Mouse (Mus musculus) neural tube, embryonic 12.5 days (tissue): ENCODE results near the gene Nek9. TPM values are rescaled to one million over a fixed set of nuclear protein-coding genes. Genes with fewer than 3 reads are reported as not detected.

Experiments
- ATAC-seq: fragments of 200-750 bp; cut with Nextera tagmentation; 2 replicates; pipeline ENCODE4 v1.8.0; 2017; ENCODE audit warnings: low read depth, mild to moderate bottlenecking, moderate TSS enrichment, moderate library complexity; ENCODE audit not compliant: low FRiP score
- H3K27ac ChIP-seq: fragments of 300-500 bp; sonication (generic); 2 replicates; pipeline ENCODE4 v1.5.1; 2016
- H3K27me3 ChIP-seq: fragments of 300-500 bp; sonication (generic); replicated peaks from 2 replicates; pipeline ENCODE4 v1.6.1; 2016; ENCODE audit warnings: mild to moderate bottlenecking
- H3K36me3 ChIP-seq: fragments of 300-500 bp; sonication (generic); 2 replicates; pipeline ENCODE4 v1.6.1; 2016; ENCODE audit warnings: mild to moderate bottlenecking
- H3K4me1 ChIP-seq: fragments of 300-500 bp; sonication (generic); 2 replicates; pipeline ENCODE4 v1.6.1; 2016
- H3K4me2 ChIP-seq: fragments of 300-500 bp; sonication (generic); replicated peaks from 2 replicates; pipeline ENCODE4 v1.6.1; 2016; ENCODE audit warnings: mild to moderate bottlenecking
- H3K4me3 ChIP-seq: fragments of 300-500 bp; sonication (generic); 2 replicates; pipeline ENCODE4 v1.5.1; 2016
- H3K9ac ChIP-seq: fragments of 300-500 bp; sonication (generic); 2 replicates; pipeline ENCODE4 v1.6.1; 2016; ENCODE audit warnings: mild to moderate bottlenecking
- H3K9me3 ChIP-seq: fragments of 300-500 bp; sonication (generic); 2 replicates; pipeline ENCODE4 v1.6.1; 2016; ENCODE audit warnings: mild to moderate bottlenecking
- WGBS: fragments of 180-500 bp; shearing (Covaris S2); methylation state at CpG from one replicate; pipeline ENCODE4 v1.1.7; 2016; 5-methylcytosine and 5-hydroxymethylcytosine counted together
- polyA plus RNA-seq: library from polyadenylated mRNA; unstranded; fragments of >200 nt; fragmentation: Nextera tagmentation; extraction: Ambion mirVana; gene quantifications from 2 replicates; pipeline ENCODE4 v1.2.1, GENCODE M21; 2016

Nek9 gene
- polyA plus RNA-seq, 1 experiment from 2014 or later: 23.7 TPM

GRCm38 (mm10) chr12:85342310-85342709 lies 3.1 kb upstream of the Nek9 start:
- H3K4me1 ChIP-seq: peaks cover 13% of the 10 kb centered on the region
- WGBS: 74% methylated on average over 4 of the region's 4 CpGs
- ATAC-seq: no peak

GRCm38 (mm10) chr12:85341131-85341530 lies 2.0 kb upstream of the Nek9 start:
- Histone ChIP-seq H3K36me3 (peaks cover 19% of the 10 kb centered on the region), H3K27me3 (no peaks in the 10 kb centered on the region), H3K4me3 (no peak overlapping the region), H3K4me1 (peaks cover 13% of the 10 kb centered on the region), H3K9ac (no peak overlapping the region), H3K4me2 (no peak overlapping the region), H3K9me3 (no peaks in the 10 kb centered on the region), H3K27ac (no peak overlapping the region)
- 54% methylated on average over 1 of the region's 1 CpGs for WGBS
- no peak for ATAC-seq

More at GRCm38 (mm10) chr12:85342310-85342709, 3.1 kb upstream of the Nek9 start:
- no peak overlapping the region for H3K4me2 ChIP-seq
- no peak overlapping the region for H3K4me3 ChIP-seq
- no peak overlapping the region for H3K27ac ChIP-seq
- peaks cover 16% of the 10 kb centered on the region for H3K36me3 ChIP-seq
- no peaks in the 10 kb centered on the region for H3K9me3 ChIP-seq
- no peak overlapping the region for H3K9ac ChIP-seq
- H3K27me3 ChIP-seq: no peaks in the 10 kb centered on the region

- peak overlapping the region; percentile 78 for H3K4me2 ChIP-seq
- H3K4me3 ChIP-seq: no peak overlapping the region
- H3K4me1 ChIP-seq: peaks cover 13% of the 10 kb centered on the region
- no peak overlapping the region for H3K27ac ChIP-seq
- no peak for ATAC-seq
- H3K36me3 ChIP-seq: peaks cover 21% of the 10 kb centered on the region
- 46% methylated on average over 4 of the region's 4 CpGs for WGBS
- no peaks in the 10 kb centered on the region for H3K27me3 ChIP-seq
- H3K9ac ChIP-seq: no peak overlapping the region
- H3K9me3 ChIP-seq: no peaks in the 10 kb centered on the region
Observed at GRCm38 (mm10) chr12:85339947-85340346, 785 bp upstream of the Nek9 start.

- no peaks in the 10 kb centered on the region for H3K9me3 ChIP-seq
- no peaks in the 10 kb centered on the region for H3K27me3 ChIP-seq
- peak overlapping the region; percentile 95 for H3K9ac ChIP-seq
- H3K27ac ChIP-seq: peak overlapping the region; percentile 64; the same call in 1 of the 2 replicates
- H3K4me3 ChIP-seq: peak overlapping the region; percentile 98
- WGBS: under 1% methylated on average over 36 of the region's 42 CpGs
- ATAC-seq: peak; percentile 74
- H3K4me2 ChIP-seq: peak overlapping the region; percentile 78
- H3K4me1 ChIP-seq: peaks cover 13% of the 10 kb centered on the region
- peaks cover 23% of the 10 kb centered on the region; the same call in 1 of the 2 replicates for H3K36me3 ChIP-seq
Observed at GRCm38 (mm10) chr12:85338815-85339214, 347 bp downstream of the Nek9 start.

GRCm38 (mm10) chr12:85337567-85338311 lies 1.4 kb downstream of the Nek9 start:
- peak overlapping the region; percentile 98 for H3K4me3 ChIP-seq
- no peaks in the 10 kb centered on the region for H3K9me3 ChIP-seq
- WGBS: 90% methylated on average over 6 of the region's 6 CpGs
- H3K27me3 ChIP-seq: no peaks in the 10 kb centered on the region
- H3K27ac ChIP-seq: no peak overlapping the region
- no peak for ATAC-seq
- peak overlapping the region; percentile 78 for H3K4me2 ChIP-seq
- peaks cover 13% of the 10 kb centered on the region for H3K4me1 ChIP-seq
- H3K36me3 ChIP-seq: peaks cover 25% of the 10 kb centered on the region
- H3K9ac ChIP-seq: peak overlapping the region; percentile 95; the same call in 1 of the 2 replicates

GRCm38 (mm10) chr12:85330153-85330552 lies 9.0 kb downstream of the Nek9 start:
- Histone ChIP-seq H3K4me1 (no peaks in the 10 kb centered on the region), H3K36me3 (peaks cover 73% of the 10 kb centered on the region), H3K9ac (no peak overlapping the region), H3K4me2 (no peak overlapping the region), H3K27me3 (no peaks in the 10 kb centered on the region), H3K4me3 (no peak overlapping the region), H3K27ac (no peak overlapping the region), H3K9me3 (no peaks in the 10 kb centered on the region)
- no peak for ATAC-seq
- WGBS: 95% methylated on average over 7 of the region's 7 CpGs

GRCm38 (mm10) chr12:85308651-85309050 lies 30.5 kb downstream of the Nek9 start:
- Histone ChIP-seq H3K27me3 (no peaks in the 10 kb centered on the region), H3K27ac (no peak overlapping the region), H3K9ac (no peak overlapping the region), H3K4me3 (no peak overlapping the region), H3K4me1 (no peaks in the 10 kb centered on the region), H3K9me3 (no peaks in the 10 kb centered on the region), H3K4me2 (no peak overlapping the region), H3K36me3 (peaks cover 90% of the 10 kb centered on the region)
- WGBS: 93% methylated on average over 3 of the region's 3 CpGs
- ATAC-seq: no peak

GRCm38 (mm10) chr12:85305247-85305892 lies 33.8 kb downstream of the Nek9 start:
- Histone ChIP-seq H3K9me3 (no peaks in the 10 kb centered on the region), H3K27ac (no peak overlapping the region), H3K4me3 (no peak overlapping the region), H3K9ac (no peak overlapping the region), H3K4me2 (no peak overlapping the region), H3K36me3 (peaks cover 88% of the 10 kb centered on the region), H3K27me3 (no peaks in the 10 kb centered on the region), H3K4me1 (no peaks in the 10 kb centered on the region)
- WGBS: 48% methylated on average over 16 of the region's 16 CpGs
- ATAC-seq: no peak

GRCm38 (mm10) chr12:85304725-85305124 lies 34.4 kb downstream of the Nek9 start:
- H3K27ac ChIP-seq: no peak overlapping the region
- ATAC-seq: no peak
- H3K4me2 ChIP-seq: no peak overlapping the region
- H3K27me3 ChIP-seq: no peaks in the 10 kb centered on the region
- H3K9me3 ChIP-seq: no peaks in the 10 kb centered on the region
- H3K9ac ChIP-seq: no peak overlapping the region
- H3K36me3 ChIP-seq: peaks cover 88% of the 10 kb centered on the region
- WGBS: 77% methylated on average over 4 of the region's 4 CpGs
- H3K4me1 ChIP-seq: no peaks in the 10 kb centered on the region
- no peak overlapping the region for H3K4me3 ChIP-seq

GRCm38 (mm10) chr12:85303256-85303655 lies 35.9 kb downstream of the Nek9 start:
- H3K9me3 ChIP-seq: no peaks in the 10 kb centered on the region
- 69% methylated on average over 2 of the region's 2 CpGs for whole genome bisulfite sequencing
- no peak overlapping the region for H3K9ac ChIP-seq
- H3K27me3 ChIP-seq: no peaks in the 10 kb centered on the region
- H3K27ac ChIP-seq: no peak overlapping the region
- no peak overlapping the region for H3K4me3 ChIP-seq
- H3K36me3 ChIP-seq: peaks cover 80% of the 10 kb centered on the region
- peaks cover 7% of the 10 kb centered on the region; the same call in 1 of the 2 replicates for H3K4me1 ChIP-seq
- ATAC-seq: no peak
- H3K4me2 ChIP-seq: no peak overlapping the region

- no peak for ATAC-seq
- Histone ChIP-seq H3K36me3 (peaks cover 40% of the 10 kb centered on the region), H3K27me3 (no peaks in the 10 kb centered on the region), H3K9ac (no peak overlapping the region), H3K4me2 (no peak overlapping the region), H3K4me1 (peaks cover 14% of the 10 kb centered on the region), H3K27ac (no peak overlapping the region), H3K4me3 (no peak overlapping the region), H3K9me3 (peaks cover 3% of the 10 kb centered on the region; the same call in 1 of the 2 replicates)
- WGBS: 69% methylated on average over 1 of the region's 1 CpGs
Observed at GRCm38 (mm10) chr12:85298835-85299180, 40.4 kb downstream of the Nek9 start.

- WGBS: 38% methylated on average over 11 of the region's 11 CpGs
- Histone ChIP-seq H3K27ac (no peak overlapping the region), H3K9ac (no peak overlapping the region), H3K9me3 (peaks cover 3% of the 10 kb centered on the region; the same call in 1 of the 2 replicates), H3K4me1 (peaks cover 14% of the 10 kb centered on the region), H3K36me3 (peaks cover 36% of the 10 kb centered on the region), H3K4me2 (no peak overlapping the region), H3K4me3 (no peak overlapping the region), H3K27me3 (no peaks in the 10 kb centered on the region)
- ATAC-seq: no peak
Observed at GRCm38 (mm10) chr12:85298127-85298834, 40.9 kb downstream of the Nek9 start.
